Mouse (Mus musculus) gastrocnemius, postnatal 25 days (tissue): ENCODE data around the gene Scaf8. TPM values are rescaled to one million over a fixed set of nuclear protein-coding genes. Genes with fewer than 3 reads are reported as not detected.
"Not testable (repeated sequence)": the region's sequence is repeated elsewhere in the genome, so short reads cannot be mapped to it uniquely, and the experiment has no call there.

Experiments
- DNase-seq: peaks from one replicate; pipeline ENCODE4 v3.0.0; 2022
- total RNA-seq, 2 experiments: library from RNA; stranded (reverse); gene quantifications; 1 replicate in 1 of 2; 2 replicates in 1 of 2; pipeline ENCODE4 v1.2.3; 2021

Gene Scaf8
- total RNA-seq, 2 experiments from 2014 or later = 17.9 to 20.1 TPM

DNA sequence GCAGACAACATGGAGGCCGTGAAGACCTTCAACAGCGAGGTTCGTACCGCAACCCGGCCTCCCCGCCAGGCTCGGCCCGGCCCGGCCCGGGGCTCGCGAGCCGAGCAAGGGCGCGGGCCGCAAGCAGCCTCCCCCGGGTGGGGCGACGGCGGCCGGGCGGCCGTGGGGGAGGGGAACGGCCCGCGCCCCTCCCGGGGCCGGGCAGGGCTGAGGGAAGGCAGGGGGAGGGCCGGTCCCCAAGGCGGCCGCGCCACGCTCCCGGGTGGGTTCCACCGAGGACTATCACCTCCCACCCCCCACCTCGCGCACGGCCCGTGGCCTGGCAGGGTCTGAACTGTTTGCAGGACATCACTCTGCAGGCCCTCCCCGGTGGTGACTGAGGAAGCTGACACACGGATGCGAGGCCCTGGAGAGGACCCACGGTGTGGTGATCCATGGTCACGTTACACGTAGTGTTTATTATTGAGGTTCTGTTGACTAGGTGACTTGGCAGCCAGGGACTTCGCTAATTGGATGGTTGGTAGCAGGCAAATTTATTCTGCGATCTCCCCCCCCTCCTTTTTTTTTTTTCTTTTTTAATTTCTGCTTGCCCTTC lies 705 bp downstream of the Scaf8 start:
- no peak for DNase-seq

DNA sequence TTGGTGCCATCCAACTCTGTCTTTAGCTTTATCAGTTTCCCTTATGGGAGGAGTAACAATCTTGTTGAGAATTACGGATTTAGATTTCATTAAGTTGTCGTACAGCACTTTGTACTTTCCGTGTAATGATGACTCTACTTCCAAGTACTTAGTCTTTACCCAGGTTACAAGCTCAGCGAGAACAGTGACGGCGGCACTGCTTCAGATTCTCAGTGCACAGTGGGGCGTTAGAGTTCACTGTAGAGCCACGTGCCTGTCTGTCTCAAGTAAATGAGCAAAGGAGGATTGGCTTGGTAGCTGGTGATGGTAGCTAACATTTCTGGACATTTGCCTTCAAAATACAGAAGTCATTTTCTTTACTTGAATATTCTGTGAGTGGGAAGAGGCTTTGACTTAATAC lies 6.2 kb downstream of the Scaf8 start:
- not testable (repeated sequence) for DNase-seq

DNA sequence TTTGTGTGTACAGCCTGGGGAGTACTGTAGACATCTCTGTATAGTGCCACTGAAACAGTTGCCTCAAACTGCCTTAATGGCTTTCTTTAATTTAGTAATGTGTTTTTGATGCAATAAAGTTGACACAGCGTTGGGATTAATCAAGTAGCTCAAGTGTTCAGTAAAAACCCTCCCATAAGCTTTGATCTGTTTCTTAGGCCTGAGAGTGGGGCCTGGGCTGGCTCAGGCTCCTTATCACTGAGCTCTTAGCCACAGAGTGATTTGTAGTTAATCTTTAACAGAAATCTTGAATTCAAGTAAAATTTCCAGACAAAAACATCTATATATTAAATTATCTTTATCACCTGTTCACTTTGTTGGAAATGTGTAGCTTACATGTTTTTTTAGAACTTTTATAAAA lies 8.8 kb downstream of the Scaf8 start:
- DNase-seq = not testable (repeated sequence)

DNA sequence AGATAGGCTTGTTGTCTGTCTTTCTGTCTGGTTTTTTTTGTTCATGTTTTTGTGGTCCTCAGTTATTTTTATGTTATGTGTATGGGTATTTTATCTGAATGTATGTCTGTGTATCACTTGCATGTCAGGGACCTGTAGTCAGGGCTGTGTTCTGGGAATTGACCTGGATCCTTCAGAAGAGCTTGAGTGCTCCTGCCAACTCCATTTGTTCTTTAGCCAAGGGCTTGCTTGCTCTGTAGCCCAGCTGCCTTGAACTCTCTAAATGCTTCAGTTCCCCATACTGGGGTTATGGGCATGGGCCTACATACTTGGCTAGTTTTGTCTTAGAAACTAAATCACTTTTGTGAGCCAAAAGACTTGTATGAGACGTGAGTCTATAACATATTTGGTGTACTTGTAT lies 13.9 kb downstream of the Scaf8 start:
- DNase-seq = no peak

DNA sequence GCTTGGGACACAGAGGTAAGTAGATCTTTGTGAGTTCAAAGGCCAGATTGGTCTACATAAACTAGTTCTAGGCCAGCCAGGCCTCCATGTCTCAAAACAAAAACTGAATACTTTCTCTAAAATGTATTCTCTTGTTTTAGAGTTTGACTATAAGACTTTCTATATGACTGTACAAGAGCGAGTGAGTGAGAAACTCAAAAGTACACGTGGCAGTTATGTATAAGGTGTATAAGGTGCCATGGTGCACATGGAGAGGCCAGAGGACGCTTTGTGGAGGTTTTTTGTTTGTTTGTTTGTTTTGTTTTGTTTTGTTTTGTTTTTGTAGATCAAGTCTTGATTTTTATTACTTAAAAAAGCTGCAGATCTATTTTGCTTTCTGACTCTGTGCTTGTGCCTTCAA lies 15.0 kb downstream of the Scaf8 start:
- DNase-seq = no peak

DNA sequence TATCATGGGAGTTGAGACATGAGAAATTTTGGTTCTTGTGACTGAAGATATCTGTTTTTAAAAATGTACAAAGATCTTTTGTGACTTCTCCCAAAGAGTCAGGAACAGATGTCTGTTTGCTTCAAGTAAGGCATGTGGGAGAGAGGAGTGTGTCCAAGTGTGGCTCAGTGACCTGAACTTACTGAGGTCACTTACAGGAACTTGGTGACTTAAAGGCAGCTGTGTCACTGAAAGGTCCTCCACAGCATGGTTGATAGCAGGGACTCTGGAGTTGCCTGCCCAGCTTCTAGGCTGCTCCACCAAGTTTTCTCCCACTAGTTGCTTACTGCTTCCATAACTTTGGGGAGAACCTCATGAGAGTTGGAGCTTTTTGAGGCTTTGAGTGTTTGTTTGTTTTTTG lies 20.6 kb downstream of the Scaf8 start:
- no peak for DNase-seq

DNA sequence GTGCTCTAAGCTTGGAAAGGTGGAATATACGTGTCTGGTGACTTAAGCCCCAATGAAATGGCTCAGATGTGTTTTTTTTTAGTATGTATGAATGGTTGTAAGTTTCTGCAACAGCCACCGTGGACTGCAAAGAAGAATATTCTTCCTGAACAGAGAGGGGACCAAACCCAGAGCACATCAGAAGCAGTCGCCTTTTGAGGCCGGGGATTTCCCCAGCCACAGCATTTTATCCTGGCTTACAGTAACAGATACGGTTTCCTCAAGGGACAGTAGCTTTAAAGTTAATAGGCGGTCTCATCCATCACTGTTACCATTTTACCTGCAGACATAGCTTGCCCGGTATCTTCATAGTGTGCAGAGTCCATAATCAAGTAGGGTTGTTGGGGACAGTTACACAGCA lies 21.4 kb downstream of the Scaf8 start:
- no peak for DNase-seq

DNA sequence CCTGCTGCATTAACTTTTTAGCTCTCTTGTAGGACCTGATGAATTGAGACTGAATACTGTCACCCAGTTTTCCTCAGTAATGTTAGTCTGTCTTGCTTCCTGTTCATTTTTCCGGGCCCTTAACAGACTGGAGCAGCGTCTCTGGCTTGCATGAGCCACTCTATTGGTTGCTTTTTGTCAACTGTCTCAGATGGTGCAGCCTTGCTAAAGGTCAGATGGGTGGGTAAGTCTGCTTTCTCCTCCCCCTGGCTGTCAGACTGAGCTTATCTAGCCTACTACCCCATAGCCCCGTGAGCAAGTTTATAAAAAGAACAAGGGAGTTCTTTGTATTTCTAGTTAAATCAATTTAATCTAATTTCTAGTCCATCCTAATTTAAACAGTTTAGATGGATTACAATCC lies 23.6 kb downstream of the Scaf8 start:
- DNase-seq = no peak

DNA sequence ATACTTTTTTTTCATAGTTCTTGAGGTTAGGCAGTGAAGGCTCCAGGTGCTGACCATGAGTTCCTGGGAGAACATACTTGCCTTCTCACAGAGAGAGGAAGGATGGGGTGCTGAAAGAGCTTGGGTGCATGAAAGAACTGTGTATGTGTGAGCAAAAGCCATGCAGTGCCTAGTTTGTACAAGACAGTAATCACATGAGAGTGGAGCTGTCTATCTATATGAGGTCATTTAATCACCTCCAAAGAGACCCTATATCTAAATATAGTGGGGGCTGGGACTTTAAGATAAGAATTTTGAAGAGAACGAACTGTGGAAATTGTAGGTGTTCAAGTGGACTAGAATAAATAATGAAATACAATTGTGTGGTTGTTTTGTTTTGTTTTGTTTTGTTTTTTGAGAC lies 25.3 kb downstream of the Scaf8 start:
- no peak for DNase-seq

DNA sequence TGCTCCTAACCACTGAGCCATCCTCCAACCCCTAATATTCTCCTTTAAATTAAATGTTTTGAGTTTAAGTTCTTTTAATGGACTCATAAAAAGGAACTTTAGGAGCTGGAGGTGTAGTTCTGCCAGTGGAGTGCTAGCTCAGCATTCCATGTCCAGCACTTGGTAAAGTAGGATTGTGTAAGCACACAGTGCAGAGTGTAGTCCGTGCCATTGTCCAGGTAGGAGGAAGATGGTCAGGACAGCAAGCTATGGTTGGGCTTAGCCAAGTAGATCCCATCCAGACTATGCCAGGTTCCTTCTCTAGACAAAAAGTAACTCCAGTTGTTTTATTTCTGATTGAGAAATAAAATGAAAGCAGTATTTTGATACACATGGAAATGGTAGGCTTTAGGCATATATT lies 34.1 kb downstream of the Scaf8 start:
- DNase-seq = no peak

DNA sequence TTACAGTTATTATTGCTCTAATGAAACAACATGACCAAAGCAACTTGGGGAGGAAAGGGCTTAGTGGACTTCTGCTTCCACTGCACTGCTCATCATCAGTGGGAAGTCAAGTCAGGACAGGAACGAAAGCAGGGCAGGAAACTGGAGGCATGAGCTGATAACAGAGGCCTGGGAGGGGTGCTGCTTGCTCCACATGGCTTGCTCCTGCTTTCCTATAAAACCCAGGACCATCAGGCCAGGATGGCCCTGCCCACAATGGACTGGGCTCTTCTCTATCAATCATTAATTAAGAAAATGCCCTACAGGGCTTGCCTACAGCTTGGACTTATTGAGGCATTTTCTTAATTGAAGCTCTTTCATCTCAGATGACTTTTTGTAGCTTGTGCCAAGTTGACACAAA lies 34.8 kb downstream of the Scaf8 start:
- DNase-seq = no peak

DNA sequence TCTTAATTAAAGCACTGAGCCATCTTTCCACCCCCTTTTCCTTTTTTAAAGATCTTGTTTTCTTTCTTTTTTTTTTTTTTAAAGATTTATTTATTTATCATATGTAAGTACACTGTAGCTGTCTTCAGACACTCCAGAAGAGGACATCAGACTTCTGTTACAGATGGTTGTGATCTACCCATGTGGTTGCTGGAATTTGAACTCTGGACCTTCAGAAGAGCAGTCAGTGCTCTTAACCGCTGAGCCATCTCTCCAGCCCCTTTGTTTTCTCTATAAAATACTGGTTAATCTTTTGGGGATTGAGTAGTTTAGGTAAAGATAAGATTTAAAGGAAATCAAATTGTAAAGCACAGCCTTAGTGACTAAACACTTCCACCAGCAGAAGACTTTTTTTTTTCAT lies 35.9 kb downstream of the Scaf8 start:
- DNase-seq = not testable (repeated sequence)

DNA sequence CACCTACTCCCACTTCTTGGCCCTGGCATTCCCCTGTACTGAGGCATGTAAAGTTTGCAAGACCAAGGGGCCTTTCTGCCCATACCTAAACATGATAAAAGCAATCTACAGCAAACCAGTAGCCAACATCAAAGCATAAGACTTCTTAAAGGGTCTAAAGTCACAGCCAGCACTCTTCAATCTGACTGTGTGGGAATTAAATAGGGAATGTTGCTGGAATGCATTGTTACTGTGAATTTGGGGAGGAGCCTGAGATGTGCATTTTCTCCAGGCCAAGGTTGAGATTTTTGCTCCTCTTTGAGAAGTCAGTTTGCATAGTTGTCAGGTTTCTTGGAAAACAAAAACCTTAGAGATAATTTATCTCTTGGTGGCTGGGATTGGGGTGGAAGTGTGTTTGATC lies 36.4 kb downstream of the Scaf8 start:
- no peak for DNase-seq

DNA sequence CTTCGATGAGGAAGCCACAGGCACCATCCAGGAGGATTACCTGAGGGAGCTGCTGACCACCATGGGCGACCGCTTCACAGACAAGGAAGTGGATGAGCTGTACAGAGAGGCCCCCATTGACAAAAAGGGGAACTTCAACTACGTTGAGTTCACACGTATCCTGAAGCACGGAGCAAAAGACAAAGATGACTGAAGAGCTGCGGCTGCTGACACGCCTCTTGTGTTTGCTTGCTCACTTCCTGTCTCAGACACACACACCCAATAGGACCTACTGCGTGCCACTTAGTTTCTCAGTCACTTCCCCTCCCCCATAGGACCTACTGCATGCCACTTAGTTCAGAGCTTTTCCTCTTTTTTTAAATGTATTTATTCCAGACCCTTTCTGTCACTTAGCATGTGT lies 41.4 kb downstream of the Scaf8 start:
- not testable (repeated sequence) for DNase-seq

DNA sequence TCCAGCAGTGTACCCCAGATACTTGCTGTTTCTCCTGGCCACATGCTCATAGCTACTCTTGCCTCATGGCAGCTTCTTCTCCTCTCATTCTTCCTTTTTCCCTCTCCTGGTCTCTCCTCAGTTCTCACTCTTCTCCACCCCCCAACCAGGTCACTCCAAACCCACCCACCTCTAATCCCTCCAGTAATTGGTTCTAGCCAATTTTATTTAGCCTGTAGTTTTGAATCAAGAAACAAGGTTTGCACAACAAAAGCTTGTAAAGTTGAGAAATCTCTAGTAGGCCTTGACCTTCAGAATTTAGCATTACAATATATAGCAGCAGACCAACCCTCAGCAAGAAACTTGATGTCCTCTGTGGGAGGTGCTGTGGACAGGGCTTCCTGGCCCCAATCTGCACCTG lies 42.2 kb downstream of the Scaf8 start:
- DNase-seq = no peak

DNA sequence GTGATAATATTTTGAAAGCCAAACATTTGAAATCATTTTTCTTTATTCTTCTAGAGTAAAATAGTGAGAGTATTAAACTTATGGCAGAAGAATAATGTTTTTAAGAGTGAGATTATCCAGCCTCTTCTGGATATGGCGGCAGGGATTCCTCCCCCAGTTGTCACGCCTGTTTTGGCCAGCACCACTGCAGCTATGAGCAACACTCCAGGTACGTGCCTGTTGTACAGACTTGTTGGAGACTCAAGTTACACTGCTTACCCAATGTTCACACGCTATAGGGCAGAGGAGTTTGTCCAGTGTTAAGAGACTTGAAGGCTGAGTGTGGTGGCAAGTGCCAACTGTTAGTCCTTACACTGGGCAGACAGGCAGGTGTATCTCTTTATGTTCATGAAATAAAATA lies 48.1 kb downstream of the Scaf8 start:
- peak; percentile 17 for DNase-seq

DNA sequence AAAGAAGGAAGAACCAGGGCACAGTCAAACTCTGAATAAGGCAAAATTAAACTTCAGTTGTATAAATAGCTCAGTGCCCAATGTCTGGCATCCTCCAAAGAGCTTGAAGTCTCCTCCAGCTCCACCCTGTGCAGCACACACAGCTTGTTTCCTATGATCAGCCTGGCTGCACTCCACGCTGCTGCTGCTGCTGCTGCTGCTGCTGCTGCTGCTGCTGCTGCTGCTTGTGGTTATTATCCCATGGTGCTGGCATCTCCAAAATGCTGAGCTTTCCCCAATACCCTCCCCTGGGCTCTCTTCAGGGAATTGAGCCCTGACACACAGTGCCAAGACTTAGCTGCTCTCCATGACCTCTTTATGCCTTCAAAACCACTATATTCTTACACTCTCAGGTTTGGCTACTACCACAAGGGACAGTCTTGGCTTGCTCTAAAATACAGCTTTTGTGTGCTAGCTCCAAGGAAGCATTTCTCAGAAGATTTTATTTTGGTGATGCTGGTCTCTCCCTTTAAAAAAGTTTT lies 65.7 kb downstream of the Scaf8 start:
- not testable (repeated sequence) for DNase-seq

DNA sequence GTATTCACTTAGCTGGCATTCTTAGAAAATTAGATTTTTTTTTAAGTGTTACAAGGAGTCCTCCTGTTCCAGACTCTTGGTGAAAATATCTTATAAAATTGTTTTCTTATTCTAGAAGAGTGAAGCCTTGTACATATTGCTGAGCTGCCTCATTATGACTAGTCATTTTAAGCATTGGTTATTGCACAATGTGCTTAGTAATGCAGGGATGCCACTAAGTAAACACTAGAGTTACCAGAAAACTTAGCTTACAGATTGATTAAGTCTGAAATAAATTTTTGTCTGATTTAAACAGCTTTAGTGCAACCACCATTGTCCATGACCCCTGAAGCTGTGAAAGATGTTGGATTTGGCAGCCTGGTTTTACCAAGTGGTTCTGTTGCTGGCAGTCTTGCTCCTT lies 80.7 kb downstream of the Scaf8 start:
- DNase-seq = not testable (repeated sequence)

DNA sequence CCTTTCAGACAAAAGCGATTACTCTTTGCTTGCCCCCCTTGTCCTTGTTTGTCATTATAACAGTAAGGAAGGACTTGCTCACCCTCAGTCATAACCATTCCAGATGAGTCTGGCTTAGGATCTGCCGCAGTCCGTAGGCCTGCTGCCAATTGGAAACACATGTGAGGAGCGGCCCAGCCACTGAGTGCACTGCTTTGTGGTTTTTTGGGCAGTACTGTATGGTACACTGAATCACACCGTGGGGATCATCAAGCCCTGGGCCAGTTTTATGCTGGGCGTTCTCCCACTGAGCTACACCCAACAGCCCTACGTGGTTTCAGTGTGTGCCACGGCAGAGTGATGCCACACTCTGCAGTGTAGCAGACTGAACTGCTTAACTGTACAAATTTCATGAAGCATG lies 85.6 kb downstream of the Scaf8 start:
- peak; percentile 37 for DNase-seq

DNA sequence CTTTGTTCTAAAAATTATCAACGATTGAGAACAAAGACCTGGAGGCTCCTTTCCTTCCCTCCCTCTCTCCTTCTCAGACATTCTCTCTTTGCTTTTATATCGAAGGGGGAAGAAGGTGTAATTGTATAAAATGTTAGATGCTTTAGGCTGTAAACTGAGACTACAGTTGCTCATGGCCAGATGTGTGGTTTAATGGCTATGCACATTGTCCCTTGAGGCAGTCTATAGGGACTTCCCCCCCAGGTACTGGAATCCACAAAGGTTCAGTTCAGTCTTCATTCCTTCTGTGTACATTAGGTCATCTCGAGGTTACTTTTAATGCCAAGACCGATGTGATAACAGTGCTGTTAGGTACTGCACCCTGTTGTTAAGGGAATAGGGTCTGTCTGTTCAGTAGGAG lies 89.1 kb downstream of the Scaf8 start:
- no peak for DNase-seq

DNA sequence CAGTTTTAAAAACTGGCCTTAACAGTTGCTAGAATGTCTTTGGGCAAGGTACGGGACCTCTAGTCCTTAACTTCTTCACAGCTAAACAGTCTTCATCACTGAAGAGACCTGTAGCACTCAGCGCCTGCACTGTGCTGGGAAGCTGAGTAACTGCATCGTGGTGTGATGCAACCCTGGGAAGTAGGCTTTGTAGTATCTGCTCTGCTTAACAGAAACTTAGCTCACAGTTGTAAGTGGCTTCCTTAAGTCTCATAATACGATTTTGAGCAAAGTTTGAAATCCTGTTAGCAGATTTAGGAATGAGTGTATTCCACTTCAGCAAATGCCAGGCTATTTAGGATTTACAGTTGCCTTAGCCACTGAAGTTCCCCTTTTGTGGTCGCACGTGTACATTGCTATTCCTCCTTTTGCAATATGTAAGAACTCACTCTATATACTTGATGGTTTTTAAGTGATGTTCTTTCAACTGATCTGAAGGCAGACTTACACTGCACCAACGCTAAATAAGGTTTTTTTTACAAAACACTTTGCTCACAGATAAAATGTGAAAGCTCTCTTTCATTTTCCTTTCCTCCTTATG lies 90.1 kb downstream of the Scaf8 start:
- DNase-seq = no peak

DNA sequence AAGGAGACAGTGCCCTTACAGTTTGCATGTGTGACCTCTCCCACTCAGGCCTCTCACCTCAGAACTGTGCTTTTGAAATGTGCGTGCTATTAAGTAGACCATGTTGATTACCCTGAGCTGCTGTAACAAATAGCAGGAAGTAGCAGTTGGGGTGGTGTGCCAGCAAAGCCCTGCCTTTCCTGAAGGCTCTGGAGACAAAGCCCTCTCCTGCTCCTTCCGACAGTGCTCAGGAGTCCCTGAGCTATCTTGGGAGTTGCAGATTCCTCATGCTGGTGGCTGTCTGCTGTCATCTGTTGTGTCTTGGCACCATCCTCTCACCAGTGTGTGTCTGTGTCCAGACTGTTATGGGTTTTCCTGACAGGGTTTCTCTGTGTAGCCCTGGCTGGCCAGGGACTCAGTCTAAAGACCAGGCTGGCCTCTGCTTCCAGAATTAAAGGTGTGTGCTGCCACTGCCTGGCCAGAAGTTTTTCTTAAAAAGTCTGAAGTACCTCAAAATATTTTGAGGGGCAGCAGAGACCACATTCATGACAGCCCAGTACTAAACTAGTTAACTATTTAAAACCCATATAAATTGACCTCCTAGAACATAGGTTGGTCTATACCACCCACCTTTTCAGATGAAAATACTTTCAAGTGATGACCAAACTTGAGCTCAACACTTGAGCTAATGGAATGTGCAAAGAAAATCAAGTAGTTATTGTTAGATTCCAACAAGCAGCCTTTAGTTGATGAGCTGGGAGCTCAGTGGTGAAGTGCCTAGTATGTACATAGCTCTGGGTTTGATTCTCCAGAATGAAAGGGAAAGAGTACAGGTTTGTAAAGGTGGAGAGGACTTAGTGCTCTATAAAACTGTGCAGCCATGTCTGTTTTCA lies 92.0 kb downstream of the Scaf8 start:
- DNase-seq = no peak

DNA sequence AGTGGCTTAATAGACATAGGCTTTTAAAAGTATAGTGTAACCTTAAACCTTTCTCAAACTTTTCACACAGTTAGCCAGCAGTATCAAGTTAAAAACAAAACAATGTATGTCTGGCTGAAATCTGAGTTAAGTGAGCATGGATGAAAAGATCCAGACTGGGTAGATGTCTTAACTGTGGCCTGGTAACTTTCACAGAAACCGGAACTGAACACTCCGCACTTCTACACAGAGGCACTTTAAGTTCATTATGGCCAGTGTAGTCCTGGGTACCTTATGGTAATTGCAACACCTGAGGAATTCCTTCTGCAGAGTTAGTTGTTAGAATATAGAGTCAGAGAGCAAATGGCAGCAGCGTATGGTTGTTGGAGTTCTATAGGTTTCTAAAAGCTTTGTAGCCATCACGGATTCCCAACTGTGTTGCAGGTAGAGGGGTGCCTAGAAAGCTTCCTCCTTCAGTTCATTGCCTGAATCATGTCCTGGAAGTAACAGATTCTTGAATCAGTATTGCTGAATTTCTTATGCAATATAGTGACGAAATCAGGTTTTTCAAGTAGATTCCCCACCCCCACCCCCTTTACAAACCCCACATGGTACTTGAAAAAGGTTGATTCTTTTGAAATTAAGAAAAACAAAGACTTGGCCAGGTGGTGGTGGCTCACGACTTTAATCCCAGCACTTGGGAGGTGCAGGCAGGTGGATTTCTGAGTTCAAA lies 92.9 kb downstream of the Scaf8 start:
- no peak for DNase-seq
